Mouse (Mus musculus): ENCODE data around the gene Cdr2l. TPM values are rescaled to one million over a fixed set of nuclear protein-coding genes. Genes with fewer than 3 reads are reported as not detected.

The Cdr2l gene
- polyA plus RNA-seq, 1 experiment from 2014 or later, result 11.5 TPM

DNA sequence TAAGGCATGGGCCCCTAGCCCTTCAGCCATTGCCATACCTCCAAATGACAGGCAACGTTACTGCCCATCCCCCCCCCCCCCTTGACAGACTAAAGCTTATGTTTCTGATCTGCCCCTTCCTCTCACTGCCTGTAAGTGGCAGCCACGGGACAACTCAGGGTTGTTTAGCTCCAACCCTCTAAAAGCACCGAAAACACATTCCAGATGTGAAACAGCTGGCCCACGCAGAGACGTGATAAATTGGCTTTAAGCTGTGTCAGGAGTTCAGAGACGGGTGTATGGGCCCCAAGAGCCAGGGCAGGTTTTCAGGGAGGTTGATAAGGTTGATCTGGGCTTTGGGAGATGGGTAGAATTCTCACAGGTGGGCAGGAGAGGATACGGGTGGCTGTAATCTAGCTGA is 36.2 kb upstream of the Cdr2l start:
- no peak overlapping the region for H3K27ac ChIP-seq (ENCODE audit: low read length)
- no peaks in the 10 kb centered on the region for H3K36me3 ChIP-seq (ENCODE audit: control insufficient read depth, insufficient read depth, low read length)
- H3K9ac ChIP-seq (ENCODE audit: low read length), result no peak overlapping the region
- 14% methylated on average over 7 of the region's 7 CpGs for WGBS
- H3K4me3 ChIP-seq (ENCODE audit: low read length), result no peak overlapping the region
- H3K4me2 ChIP-seq (ENCODE audit: low read depth, low read length), result no peak overlapping the region
- H3K27me3 ChIP-seq (ENCODE audit: control insufficient read depth, insufficient read depth, low read depth, low read length), result peaks cover 13% of the 10 kb centered on the region
- H3K9me3 ChIP-seq (ENCODE audit: control insufficient read depth, low read length), result no peaks in the 10 kb centered on the region
- no peak for ATAC-seq (ENCODE audit: low read depth)
- 0 out of 2 replicates have a peak, but pooled peaks cover 2% of the 10 kb centered on the region for H3K4me1 ChIP-seq (replicated peaks; ENCODE audit: control insufficient read depth, insufficient read depth, low read length)

- Histone ChIP-seq H3K36me3 (ENCODE audit: control insufficient read depth, insufficient read depth, low read length) (no peaks in the 10 kb centered on the region), H3K4me1 (replicated peaks; ENCODE audit: control insufficient read depth, insufficient read depth, low read length) (0 out of 2 replicates have a peak, but pooled peaks cover 2% of the 10 kb centered on the region), H3K27me3 (ENCODE audit: control insufficient read depth, insufficient read depth, low read depth, low read length) (peaks cover 13% of the 10 kb centered on the region), H3K27ac (ENCODE audit: low read length) (no peak overlapping the region), H3K4me3 (ENCODE audit: low read length) (no peak overlapping the region), H3K9me3 (ENCODE audit: control insufficient read depth, low read length) (no peaks in the 10 kb centered on the region), H3K9ac (ENCODE audit: low read length) (no peak overlapping the region), H3K4me2 (ENCODE audit: low read depth, low read length) (no peak overlapping the region)
- ATAC-seq (ENCODE audit: low read depth), result no peak
- WGBS, result 43% methylated on average over 15 of the region's 17 CpGs
These were observed 33.0 kb upstream of the Cdr2l start for GRCm38 (mm10) chr11:115348681-115349248.

DNA sequence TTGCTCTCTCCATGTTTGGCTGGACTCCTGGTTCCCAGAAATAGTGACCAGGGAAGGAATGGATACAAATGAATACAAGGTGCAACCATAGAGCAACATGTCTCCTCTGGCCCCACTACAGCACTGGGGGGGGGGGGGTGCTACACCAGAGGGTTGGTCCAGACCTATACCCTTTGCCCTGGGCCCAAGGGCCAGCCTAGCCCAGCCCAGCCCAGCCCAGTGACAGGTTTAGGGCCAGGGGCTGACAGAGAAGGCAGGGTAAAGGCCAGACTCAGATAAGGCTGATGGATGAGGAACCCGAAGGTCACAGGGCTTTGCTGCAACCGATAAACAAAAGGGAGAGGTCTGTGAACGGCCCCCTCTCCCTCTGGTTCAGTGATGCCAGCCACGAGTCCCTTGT is 31.7 kb upstream of the Cdr2l start:
- ATAC-seq (ENCODE audit: low read depth), result no peak
- Histone ChIP-seq H3K27ac (ENCODE audit: low read length) (no peak overlapping the region), H3K4me3 (ENCODE audit: low read length) (no peak overlapping the region), H3K4me1 (replicated peaks; ENCODE audit: control insufficient read depth, insufficient read depth, low read length) (0 out of 2 replicates have a peak, but pooled peaks cover 2% of the 10 kb centered on the region), H3K4me2 (ENCODE audit: low read depth, low read length) (no peak overlapping the region), H3K9ac (ENCODE audit: low read length) (no peak overlapping the region), H3K27me3 (ENCODE audit: control insufficient read depth, insufficient read depth, low read depth, low read length) (peaks cover 7% of the 10 kb centered on the region; the same call in 1 of the 2 replicates), H3K9me3 (ENCODE audit: control insufficient read depth, low read length) (no peaks in the 10 kb centered on the region), H3K36me3 (ENCODE audit: control insufficient read depth, insufficient read depth, low read length) (no peaks in the 10 kb centered on the region)
- 14% methylated on average over 4 of the region's 4 CpGs for WGBS

DNA sequence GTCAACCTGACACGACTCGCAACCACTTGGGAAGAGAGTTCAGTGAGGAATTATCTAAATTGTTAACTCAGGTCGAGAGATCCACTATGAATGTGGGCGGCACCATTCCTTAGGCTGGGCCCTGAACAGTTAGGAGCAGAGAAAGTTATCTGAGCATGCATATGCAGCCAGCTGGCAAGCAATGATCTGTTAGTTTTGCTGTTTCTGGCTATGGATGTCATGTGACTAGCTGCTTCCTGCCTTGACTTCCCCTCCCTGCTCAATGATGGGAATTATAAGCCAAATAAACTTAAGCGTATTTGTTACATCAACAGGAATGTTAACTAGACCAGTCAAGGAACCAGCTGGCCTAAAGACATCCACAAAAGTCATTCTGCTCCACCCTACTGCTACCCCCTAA is 28.3 kb upstream of the Cdr2l start:
- H3K27me3 ChIP-seq (ENCODE audit: control insufficient read depth, insufficient read depth, low read depth, low read length), result peaks cover 3% of the 10 kb centered on the region; the same call in 1 of the 2 replicates
- H3K9me3 ChIP-seq (ENCODE audit: control insufficient read depth, low read length), result no peaks in the 10 kb centered on the region
- H3K4me3 ChIP-seq (ENCODE audit: low read length), result no peak overlapping the region
- WGBS, result 79% methylated on average over 5 of the region's 5 CpGs
- no peaks in the 10 kb centered on the region for H3K36me3 ChIP-seq (ENCODE audit: control insufficient read depth, insufficient read depth, low read length)
- H3K27ac ChIP-seq (ENCODE audit: low read length), result no peak overlapping the region
- ATAC-seq (ENCODE audit: low read depth), result no peak
- no peaks in the 10 kb centered on the region for H3K4me1 ChIP-seq (replicated peaks; ENCODE audit: control insufficient read depth, insufficient read depth, low read length)
- no peak overlapping the region for H3K4me2 ChIP-seq (ENCODE audit: low read depth, low read length)
- H3K9ac ChIP-seq (ENCODE audit: low read length), result no peak overlapping the region

- Histone ChIP-seq H3K36me3 (ENCODE audit: control insufficient read depth, insufficient read depth, low read length) (no peaks in the 10 kb centered on the region), H3K27me3 (ENCODE audit: control insufficient read depth, insufficient read depth, low read depth, low read length) (peaks cover 3% of the 10 kb centered on the region; the same call in 1 of the 2 replicates), H3K9me3 (ENCODE audit: control insufficient read depth, low read length) (no peaks in the 10 kb centered on the region), H3K27ac (ENCODE audit: low read length) (no peak overlapping the region), H3K4me2 (ENCODE audit: low read depth, low read length) (no peak overlapping the region), H3K4me1 (replicated peaks; ENCODE audit: control insufficient read depth, insufficient read depth, low read length) (peaks cover 7% of the 10 kb centered on the region), H3K4me3 (ENCODE audit: low read length) (no peak overlapping the region), H3K9ac (ENCODE audit: low read length) (no peak overlapping the region)
- 11% methylated on average over 8 of the region's 8 CpGs for WGBS
- peak; percentile 49 for ATAC-seq (ENCODE audit: low read depth)
These were observed 27.5 kb upstream of the Cdr2l start for GRCm38 (mm10) chr11:115354183-115354582.

GRCm38 (mm10) chr11:115358468-115358867 is 23.2 kb upstream of the Cdr2l start:
- WGBS, result 12% methylated on average over 5 of the region's 5 CpGs
- H3K36me3 ChIP-seq (ENCODE audit: control insufficient read depth, insufficient read depth, low read length), result no peaks in the 10 kb centered on the region
- no peak overlapping the region for H3K9ac ChIP-seq (ENCODE audit: low read length)
- no peaks in the 10 kb centered on the region for H3K9me3 ChIP-seq (ENCODE audit: control insufficient read depth, low read length)
- no peak overlapping the region for H3K27ac ChIP-seq (ENCODE audit: low read length)
- ATAC-seq (ENCODE audit: low read depth), result peak; percentile 39; the same call in 1 of the 2 replicates
- peaks cover 14% of the 10 kb centered on the region for H3K4me1 ChIP-seq (replicated peaks; ENCODE audit: control insufficient read depth, insufficient read depth, low read length)
- no peak overlapping the region for H3K4me3 ChIP-seq (ENCODE audit: low read length)
- no peak overlapping the region for H3K4me2 ChIP-seq (ENCODE audit: low read depth, low read length)
- H3K27me3 ChIP-seq (ENCODE audit: control insufficient read depth, insufficient read depth, low read depth, low read length), result no peaks in the 10 kb centered on the region; the same call in 1 of the 2 replicates

DNA sequence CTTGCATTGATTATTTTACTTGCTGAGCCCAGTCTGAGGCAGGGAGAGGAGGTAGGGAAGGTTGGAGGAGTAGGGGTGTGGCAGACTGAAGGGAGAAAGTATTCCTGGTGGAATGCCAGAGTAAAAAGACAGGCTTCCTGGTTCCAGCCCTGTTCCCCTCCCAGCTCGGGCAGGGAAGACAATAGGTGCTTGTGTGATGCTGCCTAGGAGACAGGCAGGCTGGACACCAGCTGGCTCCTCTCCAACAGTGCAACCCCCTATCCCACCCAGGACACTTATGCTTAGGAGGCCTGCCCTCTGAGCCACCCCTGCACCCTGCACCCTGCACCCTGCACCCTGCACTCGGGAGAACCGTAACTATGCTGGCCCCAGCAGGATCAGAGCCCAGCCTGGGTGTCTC is 22.4 kb upstream of the Cdr2l start:
- peak overlapping the region; percentile 84 for H3K27ac ChIP-seq (ENCODE audit: low read length)
- 25% methylated on average over 3 of the region's 3 CpGs for WGBS
- peak overlapping the region; percentile 48 for H3K9ac ChIP-seq (ENCODE audit: low read length)
- H3K4me2 ChIP-seq (ENCODE audit: low read depth, low read length), result peak overlapping the region; percentile 1; the same call in 1 of the 2 replicates
- ATAC-seq (ENCODE audit: low read depth), result peak; percentile 52; the same call in 1 of the 2 replicates
- no peaks in the 10 kb centered on the region for H3K36me3 ChIP-seq (ENCODE audit: control insufficient read depth, insufficient read depth, low read length)
- no peak overlapping the region for H3K4me3 ChIP-seq (ENCODE audit: low read length)
- no peaks in the 10 kb centered on the region for H3K9me3 ChIP-seq (ENCODE audit: control insufficient read depth, low read length)
- no peaks in the 10 kb centered on the region; the same call in 1 of the 2 replicates for H3K27me3 ChIP-seq (ENCODE audit: control insufficient read depth, insufficient read depth, low read depth, low read length)
- peaks cover 16% of the 10 kb centered on the region for H3K4me1 ChIP-seq (replicated peaks; ENCODE audit: control insufficient read depth, insufficient read depth, low read length)

GRCm38 (mm10) chr11:115359726-115360125 is 22.0 kb upstream of the Cdr2l start:
- Histone ChIP-seq H3K4me2 (ENCODE audit: low read depth, low read length) (no peak overlapping the region), H3K9ac (ENCODE audit: low read length) (peak overlapping the region; percentile 48), H3K4me3 (ENCODE audit: low read length) (no peak overlapping the region), H3K9me3 (ENCODE audit: control insufficient read depth, low read length) (no peaks in the 10 kb centered on the region), H3K27ac (ENCODE audit: low read length) (peak overlapping the region; percentile 84), H3K4me1 (replicated peaks; ENCODE audit: control insufficient read depth, insufficient read depth, low read length) (peaks cover 17% of the 10 kb centered on the region), H3K36me3 (ENCODE audit: control insufficient read depth, insufficient read depth, low read length) (no peaks in the 10 kb centered on the region), H3K27me3 (ENCODE audit: control insufficient read depth, insufficient read depth, low read depth, low read length) (no peaks in the 10 kb centered on the region; the same call in 1 of the 2 replicates)
- WGBS, result 66% methylated on average over 6 of the region's 6 CpGs
- no peak for ATAC-seq (ENCODE audit: low read depth)

DNA sequence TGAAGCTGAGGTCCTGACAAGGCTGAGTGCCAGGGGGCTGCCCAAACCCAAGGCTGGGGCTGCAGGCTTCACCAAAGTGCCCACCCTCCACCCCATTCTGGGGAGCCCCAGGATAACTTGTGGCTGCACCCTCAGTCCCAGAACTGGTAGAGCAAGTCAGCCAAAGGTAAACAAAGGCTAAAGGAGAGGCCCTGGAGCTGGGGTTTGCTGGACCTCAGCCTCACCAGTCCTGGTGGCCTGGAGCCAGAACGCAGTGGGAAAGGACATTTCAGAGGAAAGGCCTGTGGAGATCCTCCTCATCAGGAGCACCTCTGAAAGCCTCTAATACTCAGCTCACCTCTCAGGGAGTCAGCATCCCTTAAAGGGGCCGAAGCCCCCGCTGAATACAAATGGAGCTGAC is 17.6 kb upstream of the Cdr2l start:
- no peak for ATAC-seq (ENCODE audit: low read depth)
- H3K4me1 ChIP-seq (replicated peaks; ENCODE audit: control insufficient read depth, insufficient read depth, low read length), result peaks cover 23% of the 10 kb centered on the region
- WGBS, result 77% methylated on average over 3 of the region's 3 CpGs
- H3K27ac ChIP-seq (ENCODE audit: low read length), result peak overlapping the region; percentile 51; the same call in 1 of the 2 replicates
- no peak overlapping the region for H3K4me3 ChIP-seq (ENCODE audit: low read length)
- peaks cover 27% of the 10 kb centered on the region for H3K27me3 ChIP-seq (ENCODE audit: control insufficient read depth, insufficient read depth, low read depth, low read length)
- H3K9me3 ChIP-seq (ENCODE audit: control insufficient read depth, low read length), result no peaks in the 10 kb centered on the region
- no peaks in the 10 kb centered on the region for H3K36me3 ChIP-seq (ENCODE audit: control insufficient read depth, insufficient read depth, low read length)
- H3K9ac ChIP-seq (ENCODE audit: low read length), result no peak overlapping the region
- no peak overlapping the region for H3K4me2 ChIP-seq (ENCODE audit: low read depth, low read length)

All from lung, embryonic 16.5 days (tissue).